Mouse (Mus musculus) urinary bladder, adult 2 months (tissue): ENCODE measurements at regions not wholly inside any gene's neighbourhood (a gene's known extent, or its start where the extent isn't known, plus 50 kb on each side); places are given as distances from the start of the nearest gene placed in this dataset.

ENCODE experiments used
- DNase-seq: peaks from one replicate; pipeline ENCODE4 v3.0.0; 2022; ENCODE audit warnings: low spot score

DNA sequence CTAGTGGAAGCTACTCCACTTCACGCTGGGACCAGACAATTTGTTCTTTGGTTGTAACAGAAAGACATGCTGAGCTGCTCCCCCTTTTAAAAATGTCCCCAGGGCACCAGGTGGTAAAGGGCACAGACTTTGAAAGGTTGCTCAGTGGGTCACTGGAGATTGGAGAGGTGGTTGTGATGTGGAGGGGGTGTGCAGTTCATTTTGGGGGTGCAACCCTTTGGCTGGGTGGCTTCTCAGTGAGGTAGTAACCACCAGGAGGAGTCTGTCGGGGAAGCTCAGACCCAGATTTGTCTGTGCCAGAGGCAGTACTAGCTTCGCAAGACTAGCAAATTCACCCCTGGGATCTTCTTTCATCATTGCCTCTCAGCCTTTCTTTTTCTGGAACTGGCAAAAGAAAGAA is 189.0 kb upstream of the Krr1 start:
- no peak for DNase-seq

DNA sequence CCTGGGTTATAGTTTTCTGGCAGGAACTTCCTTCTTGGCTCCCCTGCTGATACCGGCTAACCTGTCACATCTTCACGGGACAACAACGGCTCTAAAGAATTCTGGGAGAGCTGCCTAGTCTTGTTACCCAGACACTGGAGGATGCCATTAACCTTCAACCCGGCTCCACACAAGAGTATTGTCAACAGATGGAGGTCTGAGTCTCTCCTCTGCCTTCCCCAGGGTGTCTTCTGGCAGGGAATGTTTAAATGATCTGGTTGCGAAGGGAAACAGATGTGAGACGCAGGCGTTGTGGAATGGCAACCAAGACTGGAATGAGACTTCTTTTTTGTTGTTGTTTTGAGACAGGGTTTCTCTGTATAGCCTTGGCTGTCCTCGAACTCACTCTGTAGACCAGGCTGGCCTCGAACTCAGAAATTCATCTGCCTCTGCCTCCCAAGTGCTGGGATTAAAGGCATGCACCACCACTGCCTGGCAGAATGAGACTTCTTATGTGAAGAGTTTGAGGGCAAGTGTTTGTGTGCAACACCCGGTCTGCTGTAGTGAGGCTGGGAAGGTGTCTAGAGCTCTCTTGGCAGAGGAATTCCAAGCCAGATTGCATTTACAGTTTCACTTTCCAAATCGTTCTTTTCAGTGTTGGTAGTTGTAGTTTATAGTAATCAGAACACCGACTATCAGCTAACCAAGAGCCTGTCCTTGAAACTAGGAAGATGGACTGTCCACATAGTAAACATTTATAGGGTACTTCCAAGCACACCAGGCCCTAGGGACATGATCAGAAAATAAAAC is 188.2 kb upstream of the Krr1 start:
- no peak for DNase-seq

- no peak for DNase-seq
Measured at GRCm38 (mm10) chr10:111787175-111787574, 185.3 kb upstream of the Krr1 start.

DNA sequence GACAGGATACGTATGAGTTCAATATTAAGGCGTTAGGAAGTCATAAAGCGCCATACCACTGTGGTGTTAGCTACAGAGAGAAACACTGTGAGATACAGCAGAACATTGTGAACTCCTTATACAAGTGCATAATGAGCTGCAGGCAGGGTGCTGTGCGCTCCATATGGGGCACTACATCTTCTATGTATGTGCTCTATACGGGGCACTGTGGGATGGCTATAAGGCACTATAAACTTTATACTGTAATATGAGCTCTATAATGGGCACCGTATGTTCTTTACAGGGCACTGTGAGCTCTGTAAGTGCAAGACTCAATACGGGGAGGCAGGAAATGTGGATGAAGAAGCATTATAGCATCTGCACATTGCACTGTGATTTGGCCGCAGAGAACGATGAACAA is 183.2 kb upstream of the Krr1 start:
- DNase-seq = no peak

DNA sequence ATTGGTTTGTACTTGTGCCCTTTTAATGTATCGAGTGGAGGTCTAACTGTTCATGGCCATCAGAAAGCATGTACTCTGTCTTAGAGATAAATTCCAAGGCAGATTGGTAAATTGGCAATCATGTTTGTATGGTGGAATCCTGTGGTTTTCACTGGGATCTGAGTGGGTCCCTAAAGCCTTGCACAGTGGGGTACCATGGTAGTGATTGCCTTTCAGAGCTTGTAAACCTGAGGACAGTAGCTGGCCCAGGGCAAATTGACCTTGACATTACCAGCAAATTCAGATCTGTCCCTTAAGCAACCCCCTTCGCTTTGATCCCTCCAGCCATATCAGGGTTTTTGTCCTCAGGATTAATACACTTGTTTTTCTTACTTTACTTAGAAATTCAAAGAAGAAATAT is 181.6 kb upstream of the Krr1 start:
- DNase-seq = no peak

DNA sequence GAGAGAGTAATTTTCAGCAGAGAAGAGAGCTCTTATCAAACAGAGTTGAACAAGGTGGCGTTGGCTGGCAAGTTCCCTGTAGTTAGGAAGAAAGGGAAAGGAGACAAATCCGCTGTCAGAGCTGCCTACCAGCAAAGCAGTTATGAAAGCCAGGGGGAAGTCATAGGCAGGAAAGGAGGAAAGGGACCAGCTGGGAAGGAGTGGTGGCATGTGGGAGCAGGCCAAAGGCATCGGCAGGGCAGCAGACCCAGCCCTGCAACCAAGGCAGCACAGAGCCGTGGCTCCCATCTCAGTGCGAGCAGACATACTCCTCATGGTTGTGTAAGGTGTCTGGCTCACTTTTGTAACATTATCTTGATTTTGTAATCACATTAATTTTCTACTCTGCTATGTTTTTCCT is 177.4 kb upstream of the Krr1 start:
- no peak for DNase-seq

GRCm38 (mm10) chr10:111795756-111796155 is 176.7 kb upstream of the Krr1 start:
- DNase-seq = no peak

DNA sequence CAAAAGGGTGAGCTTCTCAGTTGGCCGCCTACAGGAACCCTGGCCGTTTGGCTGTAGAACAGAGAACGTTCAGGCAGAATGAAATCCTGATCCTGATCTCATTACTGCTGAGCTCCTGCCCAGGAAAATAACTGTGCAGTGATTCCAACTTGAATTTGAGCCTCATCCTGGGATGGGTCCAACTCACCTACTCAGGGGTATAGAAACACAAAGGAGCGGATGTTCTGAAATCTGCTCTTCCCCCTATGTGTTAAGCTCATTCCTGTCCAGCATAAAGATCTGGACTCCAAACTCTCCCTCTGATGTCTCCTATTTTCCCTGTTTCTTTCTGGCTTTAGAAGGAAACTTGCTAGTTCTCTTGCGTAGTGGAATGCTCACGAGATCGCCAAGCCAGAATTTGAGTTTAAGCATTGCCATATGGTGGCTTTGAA is 173.6 kb upstream of the Krr1 start:
- no peak for DNase-seq

- DNase-seq = no peak
Measured at GRCm38 (mm10) chr10:111799850-111800589, 172.4 kb upstream of the Krr1 start.

GRCm38 (mm10) chr10:111800590-111800935 is 171.9 kb upstream of the Krr1 start:
- no peak for DNase-seq

DNA sequence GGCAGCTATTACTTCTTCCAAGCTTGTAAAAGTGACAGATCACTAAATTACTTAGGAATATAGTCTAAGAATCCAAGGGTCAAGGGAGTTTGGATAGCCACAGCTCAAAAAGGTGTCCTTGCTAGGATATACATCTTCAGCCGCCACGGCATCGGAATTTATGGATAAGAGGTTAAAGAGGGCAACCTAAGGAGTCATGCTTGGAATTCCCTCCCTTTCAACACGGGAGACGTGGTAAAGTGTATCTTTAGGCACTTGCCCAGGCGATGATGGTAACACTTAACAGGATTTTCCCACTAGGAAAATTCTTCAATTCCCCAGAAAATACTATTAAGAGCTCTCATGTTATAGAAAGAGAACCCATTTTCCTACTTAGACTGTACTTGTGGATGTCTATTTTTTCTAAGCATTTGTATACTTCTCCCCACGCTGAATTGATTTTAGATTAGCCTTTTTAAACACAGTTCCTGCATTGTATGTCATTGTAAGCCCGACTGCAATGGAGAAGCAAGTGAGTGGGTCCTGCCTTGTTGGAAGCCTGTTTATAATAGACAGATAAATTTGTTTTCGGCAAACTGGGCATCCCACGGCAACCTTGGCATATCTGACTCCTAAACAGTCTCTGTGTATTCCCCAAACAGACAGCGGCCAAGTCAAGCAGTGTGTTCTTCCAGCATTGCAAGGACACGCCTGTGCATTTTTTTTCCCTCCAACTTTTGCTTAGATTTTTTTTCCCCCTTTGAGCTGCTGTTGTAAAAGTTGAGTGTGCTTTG is 171.3 kb upstream of the Krr1 start:
- DNase-seq = no peak

- DNase-seq = no peak
Measured at GRCm38 (mm10) chr10:111801794-111802359, 170.6 kb upstream of the Krr1 start.

GRCm38 (mm10) chr10:111806333-111806732 is 166.1 kb upstream of the Krr1 start:
- no peak for DNase-seq

- DNase-seq = no peak
Measured at GRCm38 (mm10) chr10:111806916-111807315, 165.5 kb upstream of the Krr1 start.

- DNase-seq = no peak
Measured at GRCm38 (mm10) chr10:111813736-111814135, 158.7 kb upstream of the Krr1 start.

DNA sequence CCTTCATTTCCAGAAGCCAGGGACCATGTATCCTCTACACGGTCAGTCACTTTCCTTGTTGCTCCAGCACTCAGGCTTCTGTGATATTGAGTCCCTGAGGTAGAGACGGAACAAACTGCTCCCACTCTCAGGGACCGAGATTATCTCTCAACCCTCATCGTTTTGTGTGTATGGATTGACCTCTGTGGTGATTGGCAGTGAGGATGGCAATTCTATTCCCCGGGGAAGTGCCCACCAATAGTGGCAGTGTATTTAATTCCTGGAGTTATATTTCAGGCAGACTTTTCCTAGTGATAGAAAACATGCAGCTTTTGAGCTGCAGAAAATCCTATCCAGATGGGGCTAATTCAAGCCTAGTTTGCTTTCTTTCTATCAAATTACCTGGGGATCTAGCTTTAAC is 157.8 kb upstream of the Krr1 start:
- DNase-seq = no peak

GRCm38 (mm10) chr10:111815160-111815559 is 157.3 kb upstream of the Krr1 start:
- DNase-seq = no peak

- DNase-seq = no peak
Measured at GRCm38 (mm10) chr10:111815821-111816599, 156.5 kb upstream of the Krr1 start.

GRCm38 (mm10) chr10:111819755-111820451 is 152.6 kb upstream of the Krr1 start:
- no peak for DNase-seq

DNA sequence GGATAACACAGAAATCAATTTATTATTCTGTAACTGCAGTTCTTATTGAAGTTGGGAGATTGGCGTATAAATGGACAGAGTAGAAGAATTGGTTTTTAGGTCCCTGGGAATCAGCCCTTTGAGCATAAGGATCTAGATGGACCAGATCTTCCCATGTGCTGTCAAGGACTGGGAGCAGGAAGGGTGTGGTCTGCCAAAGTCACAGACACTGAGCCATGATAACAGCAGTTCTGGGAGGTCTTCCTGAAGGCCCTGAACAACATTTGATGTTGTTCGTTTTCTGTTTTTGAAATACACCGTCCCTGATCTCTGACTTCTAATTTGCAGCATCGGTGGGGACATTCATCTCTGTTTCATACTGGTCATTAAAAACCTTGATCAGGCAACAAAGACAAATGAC is 147.6 kb upstream of the Krr1 start:
- DNase-seq = no peak
